Mouse (Mus musculus): ENCODE measurements around the gene Sgcg.

Gene Sgcg

GRCm38 (mm10) chr14:61232016-61232568, 26.2 kb downstream of the Sgcg start:
- DNase-seq = no peak

GRCm38 (mm10) chr14:61230179-61230578, 28.1 kb downstream of the Sgcg start:
- DNase-seq = no peak

- no peak for DNase-seq
These were observed 28.5 kb downstream of the Sgcg start for GRCm38 (mm10) chr14:61229763-61230162.

GRCm38 (mm10) chr14:61226151-61226550, 32.1 kb downstream of the Sgcg start:
- DNase-seq = no peak

- DNase-seq = no peak
These were observed 33.8 kb downstream of the Sgcg start for GRCm38 (mm10) chr14:61224387-61225077.

GRCm38 (mm10) chr14:61223740-61224139, 34.5 kb downstream of the Sgcg start:
- no peak for DNase-seq

GRCm38 (mm10) chr14:61222506-61222905, 35.8 kb downstream of the Sgcg start:
- no peak for DNase-seq

GRCm38 (mm10) chr14:61221166-61221565, 37.1 kb downstream of the Sgcg start:
- DNase-seq = no peak

- DNase-seq = no peak
These were observed 46.5 kb downstream of the Sgcg start for GRCm38 (mm10) chr14:61211754-61212153.

GRCm38 (mm10) chr14:61210111-61210510, 48.2 kb downstream of the Sgcg start:
- DNase-seq = no peak

GRCm38 (mm10) chr14:61194416-61194815, 63.9 kb downstream of the Sgcg start:
- no peak for DNase-seq

- DNase-seq = no peak
These were observed 66.0 kb downstream of the Sgcg start for GRCm38 (mm10) chr14:61192326-61192725.

GRCm38 (mm10) chr14:61191904-61192303, 66.4 kb downstream of the Sgcg start:
- DNase-seq = no peak

- peak; percentile 46 to 52 for DNase-seq
These were observed 85.1 kb downstream of the Sgcg start for GRCm38 (mm10) chr14:61173229-61173628.

- DNase-seq = peak; percentile 99
These were observed 85.6 kb downstream of the Sgcg start for GRCm38 (mm10) chr14:61172548-61173158.

- no peak for DNase-seq
These were observed 86.9 kb downstream of the Sgcg start for GRCm38 (mm10) chr14:61171261-61171970.
